Mouse (Mus musculus): ENCODE results near the gene Abcg1.

The Abcg1 gene

DNA sequence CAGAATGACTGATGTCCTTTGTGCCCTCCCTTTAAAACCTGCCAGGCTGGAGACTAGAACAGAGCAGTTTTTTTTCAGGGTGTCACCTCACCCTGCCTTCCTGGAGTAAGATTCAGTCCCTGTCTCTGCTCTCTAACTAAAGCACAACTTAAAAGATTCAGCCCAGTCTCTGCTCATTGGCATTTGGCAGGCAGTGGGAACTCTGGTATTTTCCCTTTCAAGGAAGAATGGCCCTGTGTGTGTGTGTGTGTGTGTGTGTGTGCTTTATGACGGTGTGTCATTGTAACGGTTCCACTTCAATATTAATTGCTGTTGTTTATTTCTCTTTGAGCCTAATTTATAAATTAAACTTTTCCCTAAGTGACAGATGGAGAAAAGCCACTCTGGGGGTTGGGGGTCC lies 14.7 kb upstream of the Abcg1 start:
- DNase-seq (ENCODE audit: low spot score): no peak

DNA sequence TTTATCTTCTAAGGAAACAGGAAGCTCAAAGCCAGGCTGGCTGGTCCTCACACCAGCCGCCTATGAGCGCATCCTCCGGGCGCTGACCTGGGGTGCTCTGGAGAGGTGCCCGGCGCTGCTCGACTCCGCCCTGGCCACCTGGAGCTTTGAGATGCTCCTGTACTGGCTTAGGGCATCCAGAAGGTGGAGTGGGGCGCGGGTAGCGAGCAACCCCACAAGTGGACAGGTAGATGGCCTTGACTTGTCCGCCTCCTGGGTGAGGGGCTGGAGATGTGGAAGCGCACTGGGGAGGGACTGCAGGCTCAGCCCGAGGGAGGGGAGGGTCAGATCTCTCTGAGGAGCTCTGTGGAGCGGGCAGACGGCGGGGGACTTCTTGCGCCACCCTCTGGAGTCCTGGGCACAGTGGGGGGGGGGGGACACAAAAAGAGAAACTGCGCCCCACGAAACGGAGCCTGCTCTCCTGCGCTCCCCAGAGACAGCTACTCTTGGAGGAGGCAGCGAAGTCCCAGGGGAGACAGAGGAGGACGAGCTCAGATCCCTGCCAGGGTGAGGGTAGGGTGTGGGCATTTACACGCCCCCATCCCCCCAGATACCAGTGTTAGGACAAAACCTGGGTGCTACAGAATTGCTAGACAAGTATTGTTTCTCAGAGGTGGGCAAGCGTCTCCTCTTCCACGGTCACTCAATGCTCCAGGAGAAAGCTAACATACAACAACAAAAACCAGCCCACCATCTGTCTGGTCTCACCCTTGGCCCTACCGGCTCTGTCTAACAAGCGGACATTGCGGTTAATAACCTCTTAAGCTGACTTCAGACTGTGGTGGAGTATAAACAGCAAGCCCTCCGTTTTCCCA lies 643 bp downstream of the Abcg1 start:
- DNase-seq (ENCODE audit: low spot score): peak; percentile 46

DNA sequence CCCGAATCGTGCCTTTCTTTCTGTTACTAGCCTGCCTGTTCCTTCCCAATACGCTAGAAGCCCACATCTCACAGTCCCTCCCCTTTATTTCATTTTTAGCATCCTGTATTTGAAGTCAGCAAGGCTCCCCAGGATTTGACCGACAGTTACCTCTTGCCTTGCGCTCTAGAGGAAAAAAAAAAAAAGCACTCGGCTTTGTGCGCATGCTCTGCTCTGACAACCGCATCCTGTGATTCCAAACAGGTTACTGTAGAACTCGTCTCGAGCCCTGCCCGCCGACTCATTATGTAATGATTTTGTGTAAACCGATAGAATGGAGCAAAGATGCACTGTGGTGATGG lies 1.2 kb downstream of the Abcg1 start:
- DNase-seq (ENCODE audit: low spot score): peak; percentile 72

DNA sequence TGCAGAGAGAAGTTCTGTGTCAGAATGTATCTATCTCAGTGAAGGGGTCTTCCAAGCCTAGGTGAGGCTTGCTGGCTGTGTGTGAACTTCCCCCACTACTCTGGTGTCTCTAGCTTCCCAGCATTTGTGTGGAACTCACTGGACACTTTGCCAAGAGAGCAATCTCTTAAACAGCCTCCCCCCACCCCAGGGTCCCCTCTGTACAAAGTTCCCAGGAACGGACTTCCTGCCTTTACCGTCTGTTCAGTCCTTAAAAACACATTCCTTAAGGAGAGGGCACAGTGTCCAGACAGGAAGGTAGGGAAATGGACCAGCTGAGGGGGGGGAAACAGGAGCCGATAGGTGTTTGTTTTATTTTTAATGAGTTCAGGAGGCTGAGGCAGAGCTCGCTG lies 2.7 kb downstream of the Abcg1 start:
- DNase-seq (ENCODE audit: low spot score): no peak

DNA sequence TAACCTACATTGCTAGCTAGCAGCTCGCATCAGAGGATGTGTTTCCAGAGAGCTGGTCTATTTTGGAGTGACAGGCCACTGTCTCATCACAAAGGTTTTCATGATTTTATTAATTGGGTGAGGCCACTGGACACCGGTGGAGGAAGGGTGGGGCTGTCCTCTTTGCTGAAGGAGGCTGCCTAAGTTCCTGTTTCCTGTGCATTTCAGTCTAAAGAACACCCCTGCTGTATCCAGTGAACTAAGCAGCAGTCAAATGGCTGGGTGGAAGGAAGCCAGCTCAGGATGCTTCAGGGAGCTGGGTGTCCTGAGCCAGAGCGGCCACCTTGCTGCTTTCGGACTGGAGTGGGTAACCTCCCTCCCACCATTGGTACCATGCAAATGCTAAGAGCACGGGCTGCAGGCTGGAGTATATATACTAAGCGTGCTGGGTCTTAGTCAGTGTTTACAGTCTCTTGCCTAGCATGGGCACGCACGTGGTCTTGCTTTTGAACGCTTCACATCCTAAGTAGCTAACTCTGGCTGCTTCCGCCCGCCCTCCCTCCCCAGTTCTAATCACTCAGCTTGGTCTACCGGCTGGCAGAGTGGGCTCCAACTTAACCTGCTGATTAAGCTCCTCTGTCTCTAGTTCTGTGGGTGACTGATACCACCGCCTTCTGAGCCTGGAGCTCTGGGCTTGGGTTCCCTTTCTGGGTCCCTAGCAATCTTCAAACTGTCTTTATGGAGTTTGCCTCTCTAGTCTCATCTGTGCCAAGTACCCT lies 3.3 kb downstream of the Abcg1 start:
- no peak for DNase-seq (ENCODE audit: low spot score)

DNA sequence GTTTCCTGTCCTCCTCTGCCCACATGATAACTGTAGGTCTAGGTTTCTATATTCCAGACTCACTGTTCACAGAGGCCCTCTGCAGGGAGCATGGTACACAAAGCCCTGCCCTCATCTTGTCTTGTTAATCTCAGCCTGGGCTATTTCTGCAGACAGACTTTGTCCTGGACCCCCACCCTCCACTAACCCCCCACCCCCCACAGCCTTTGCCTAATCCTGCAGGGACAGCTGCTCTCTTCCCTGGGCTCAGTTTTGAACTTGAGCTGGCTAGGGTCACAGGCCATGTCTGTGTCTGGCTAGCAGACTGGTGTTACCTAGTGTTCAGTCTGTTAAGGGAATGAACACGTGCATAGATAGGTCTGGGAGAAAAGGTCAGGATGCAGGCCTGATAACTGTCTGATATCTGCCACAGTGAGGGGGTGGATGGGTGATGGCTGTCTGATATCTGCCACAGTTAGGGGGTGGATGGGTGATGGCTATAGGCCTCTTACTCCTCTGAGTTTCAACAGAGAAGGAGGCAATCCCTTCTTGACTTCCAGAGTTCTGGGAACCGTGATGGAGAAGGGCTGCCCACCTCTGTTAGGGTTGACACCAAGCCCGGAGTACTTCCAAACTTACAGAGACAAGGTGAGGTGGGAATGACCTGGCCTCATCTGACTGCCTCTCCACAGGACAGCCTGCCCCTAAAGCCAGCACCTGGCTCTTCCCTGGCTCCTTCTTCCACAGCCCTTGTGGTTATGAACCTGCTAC lies 4.0 kb downstream of the Abcg1 start:
- DNase-seq (ENCODE audit: low spot score): no peak

DNA sequence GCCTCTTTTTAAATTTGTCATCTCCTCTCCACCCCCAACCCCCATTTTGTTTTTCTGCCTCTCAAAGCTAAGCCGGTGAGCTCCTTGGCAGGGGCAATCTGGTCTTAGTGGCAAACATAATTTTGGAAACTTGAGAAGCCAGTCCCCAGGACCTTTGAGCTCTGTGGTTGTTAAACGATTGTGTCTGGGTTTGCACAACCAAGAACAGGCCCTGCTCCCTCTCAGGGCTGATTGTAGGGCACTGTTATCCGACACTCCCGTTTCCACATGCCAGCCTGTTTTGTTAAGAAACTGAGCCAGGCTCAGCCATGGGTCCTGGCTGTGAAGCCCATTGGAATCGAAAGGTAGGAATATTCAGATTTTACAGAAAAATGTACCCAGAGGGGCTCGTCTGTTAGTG lies 8.6 kb downstream of the Abcg1 start:
- no peak for DNase-seq (ENCODE audit: low spot score)

DNA sequence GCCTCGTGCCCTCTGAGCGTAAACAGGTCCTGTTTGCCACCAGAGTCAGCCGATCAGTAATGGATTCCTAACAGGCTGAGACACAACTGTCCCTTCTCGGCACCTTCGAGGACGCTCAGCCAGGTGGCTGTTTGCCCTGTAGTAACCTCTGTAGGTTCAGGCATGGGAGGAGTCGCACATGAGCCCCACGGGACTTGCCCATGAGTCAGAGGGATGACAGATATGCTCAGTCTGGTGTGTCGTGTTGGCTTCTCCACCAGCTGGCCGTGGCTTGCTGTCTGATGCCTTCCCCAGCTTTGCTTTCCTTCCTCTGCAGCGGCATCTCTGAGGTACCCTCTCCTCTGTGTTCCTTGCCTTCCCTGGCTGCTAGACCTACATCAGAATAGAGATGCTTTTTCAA lies 9.6 kb downstream of the Abcg1 start:
- DNase-seq (ENCODE audit: low spot score): no peak

DNA sequence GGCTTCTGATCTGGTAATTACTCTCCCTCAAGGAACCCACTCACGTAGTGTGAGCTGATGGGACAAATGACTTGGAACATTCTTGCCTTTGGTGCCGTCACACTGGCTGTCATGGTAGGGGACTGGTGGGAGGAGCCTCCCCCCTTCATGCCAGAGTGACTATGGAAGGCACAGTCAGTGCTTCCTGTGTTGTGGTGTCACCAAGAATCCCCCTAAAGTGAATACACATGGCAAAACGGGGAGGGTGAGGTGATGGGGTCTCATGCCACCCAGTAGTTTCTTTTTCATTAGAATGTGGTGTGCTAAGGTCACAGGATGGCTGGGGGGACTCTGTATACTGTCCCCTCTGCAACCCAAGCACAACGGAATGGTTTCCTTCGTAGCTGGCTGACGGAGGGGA lies 11.6 kb downstream of the Abcg1 start:
- DNase-seq (ENCODE audit: low spot score): no peak

DNA sequence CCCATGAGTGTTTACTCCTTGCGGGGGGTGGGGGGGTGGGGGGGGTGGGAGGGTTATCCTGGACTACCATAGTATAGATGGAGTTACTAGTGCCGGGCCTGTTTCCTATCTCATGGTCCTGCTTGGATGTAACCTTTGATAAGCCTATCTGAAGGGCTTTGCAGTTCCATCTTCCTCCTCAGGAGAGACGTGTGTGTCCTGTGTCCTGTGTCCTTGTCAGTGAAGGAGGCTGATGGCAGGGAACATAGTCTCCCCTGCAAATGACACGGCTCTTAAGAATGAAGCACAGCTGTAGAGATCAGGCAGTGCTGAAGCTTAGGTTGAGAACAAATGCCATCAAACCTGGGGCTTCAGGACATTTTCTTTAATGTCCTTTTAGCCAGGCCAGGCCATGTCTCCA lies 12.4 kb downstream of the Abcg1 start:
- DNase-seq (ENCODE audit: low spot score): no peak

DNA sequence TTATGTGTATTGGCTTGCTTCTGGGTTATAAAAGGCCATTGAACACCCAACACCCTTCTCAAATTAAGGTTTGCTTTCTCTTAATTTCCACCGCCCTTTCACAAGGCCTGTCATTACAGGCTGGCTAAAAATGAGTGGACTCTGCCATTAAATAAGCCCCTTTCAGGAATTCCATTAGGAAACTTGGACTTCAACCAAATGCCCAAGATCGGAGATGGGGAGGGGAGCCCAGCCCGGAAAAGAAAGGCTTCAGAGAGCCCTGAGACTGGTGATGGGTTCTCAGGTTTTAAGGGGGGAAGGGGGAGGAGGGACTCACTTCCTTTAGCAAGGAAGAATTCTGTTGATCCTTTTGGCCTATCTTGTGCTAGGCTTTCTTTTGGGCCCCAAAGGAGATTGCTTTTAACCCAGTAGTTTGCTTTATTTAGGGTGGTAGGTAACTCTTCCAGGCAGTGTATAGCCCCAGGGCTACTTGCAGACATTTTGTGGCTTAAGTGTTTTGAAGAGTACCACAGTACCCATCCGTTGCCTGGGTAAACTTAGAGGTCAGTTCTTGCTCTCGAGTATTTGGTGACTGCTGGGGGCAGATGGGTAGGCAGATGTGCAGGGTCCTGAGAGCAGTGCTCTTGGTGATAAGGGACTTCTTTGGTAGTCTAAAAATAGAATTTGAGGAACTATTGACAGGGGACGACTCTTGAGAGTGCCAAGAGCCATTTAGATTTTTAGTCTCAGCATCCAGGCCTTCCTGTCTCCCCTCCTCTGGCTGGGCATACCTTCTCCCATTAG lies 13.1 kb downstream of the Abcg1 start:
- DNase-seq (ENCODE audit: low spot score): no peak

DNA sequence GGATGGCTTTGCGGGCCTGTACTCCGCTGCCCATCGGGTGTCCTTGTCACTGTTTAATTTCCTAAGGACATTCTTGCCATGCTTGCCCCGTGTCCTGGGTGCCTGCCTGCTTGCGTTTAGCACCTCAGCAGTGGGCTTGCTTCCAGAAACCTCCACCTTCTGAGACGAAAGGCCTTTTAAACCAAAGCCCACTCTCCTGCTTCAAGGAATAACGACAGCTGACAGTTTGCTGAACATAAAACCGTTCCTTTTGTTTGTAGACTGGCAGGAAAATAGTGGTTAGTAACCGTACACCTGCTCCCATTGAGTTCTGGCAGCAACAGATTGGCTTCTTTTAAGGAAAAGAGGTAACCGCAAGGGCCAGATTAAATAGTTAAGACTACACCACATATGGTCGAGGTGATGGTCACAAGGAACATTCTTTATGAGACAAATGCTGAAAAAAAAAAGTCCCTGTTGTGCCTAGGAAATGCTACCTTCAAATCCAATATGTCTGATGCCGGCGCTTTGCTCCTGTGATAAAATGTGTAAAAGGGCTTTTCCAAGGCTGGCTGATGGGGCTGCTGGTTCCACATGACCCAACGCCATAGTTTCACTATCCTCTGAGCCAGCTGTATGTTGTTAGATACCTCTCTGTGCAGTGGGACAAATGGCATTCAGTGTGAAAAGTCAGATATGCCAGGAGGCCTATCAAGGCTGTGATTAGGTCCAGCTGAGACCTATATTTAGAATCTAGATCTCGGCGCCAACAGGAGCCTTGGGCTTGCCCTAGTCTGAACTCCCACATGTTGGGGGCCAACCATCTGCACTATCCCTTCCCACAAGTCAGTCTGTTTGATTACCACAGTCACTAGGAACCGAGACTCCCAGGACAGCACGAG lies 14.2 kb downstream of the Abcg1 start:
- DNase-seq (ENCODE audit: low spot score): no peak

DNA sequence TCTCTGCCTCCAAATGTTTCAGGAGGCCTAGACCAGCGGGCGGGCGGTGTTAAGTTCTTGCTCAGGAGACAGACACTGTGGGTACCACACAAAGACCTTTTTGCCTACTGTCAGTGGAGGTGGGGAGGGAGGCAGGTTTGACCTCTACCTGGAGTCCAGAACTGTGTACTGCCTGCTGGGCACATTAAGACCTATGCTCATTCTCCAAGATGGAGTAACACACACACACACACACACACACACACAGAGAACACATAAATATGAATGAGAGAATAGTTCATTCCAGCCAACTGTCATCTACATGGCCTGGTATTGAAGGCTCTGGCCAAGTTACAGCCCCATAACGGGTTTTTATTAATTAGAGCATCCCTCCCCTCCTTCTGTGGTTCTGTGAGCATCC lies 15.4 kb downstream of the Abcg1 start:
- no peak for DNase-seq (ENCODE audit: low spot score)

DNA sequence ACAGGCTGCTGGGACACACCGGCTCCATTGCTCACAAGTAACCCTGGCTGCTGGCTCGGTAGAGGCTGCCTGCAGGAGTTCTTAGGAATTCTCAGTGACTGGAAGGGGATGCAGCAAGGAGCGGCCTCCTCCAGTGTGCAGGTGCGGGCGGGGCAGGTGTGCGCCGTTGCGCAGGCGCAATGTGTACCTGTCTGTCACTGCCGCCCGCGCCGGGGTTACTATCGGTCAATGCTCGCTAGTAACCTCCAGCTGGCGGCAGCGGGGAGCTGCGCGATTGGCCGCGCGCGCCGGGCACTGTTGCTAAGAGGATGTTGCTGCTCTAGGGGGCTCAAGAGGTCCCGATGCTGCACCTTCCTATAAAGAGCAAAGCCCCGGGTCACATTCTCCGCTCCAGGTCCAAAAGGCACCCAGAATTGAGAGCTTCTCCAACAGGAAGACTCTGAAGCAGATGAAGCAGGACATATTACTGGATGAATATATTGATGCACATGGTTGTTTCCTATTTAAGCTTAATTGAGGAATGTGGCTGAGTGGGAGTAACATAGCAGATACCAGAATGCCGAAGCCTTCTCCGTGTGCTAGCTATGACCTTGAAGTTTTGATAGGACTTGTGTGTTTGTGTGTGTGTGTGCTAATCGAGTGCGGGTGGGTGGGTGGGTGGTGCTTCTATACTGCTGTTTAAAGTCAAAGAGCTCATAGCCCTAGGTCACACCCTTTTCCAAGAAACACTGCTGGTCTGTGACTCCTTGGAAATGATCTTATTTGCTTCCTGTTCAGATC lies 16.0 kb downstream of the Abcg1 start:
- peak; percentile 87 for DNase-seq (ENCODE audit: low spot score)

DNA sequence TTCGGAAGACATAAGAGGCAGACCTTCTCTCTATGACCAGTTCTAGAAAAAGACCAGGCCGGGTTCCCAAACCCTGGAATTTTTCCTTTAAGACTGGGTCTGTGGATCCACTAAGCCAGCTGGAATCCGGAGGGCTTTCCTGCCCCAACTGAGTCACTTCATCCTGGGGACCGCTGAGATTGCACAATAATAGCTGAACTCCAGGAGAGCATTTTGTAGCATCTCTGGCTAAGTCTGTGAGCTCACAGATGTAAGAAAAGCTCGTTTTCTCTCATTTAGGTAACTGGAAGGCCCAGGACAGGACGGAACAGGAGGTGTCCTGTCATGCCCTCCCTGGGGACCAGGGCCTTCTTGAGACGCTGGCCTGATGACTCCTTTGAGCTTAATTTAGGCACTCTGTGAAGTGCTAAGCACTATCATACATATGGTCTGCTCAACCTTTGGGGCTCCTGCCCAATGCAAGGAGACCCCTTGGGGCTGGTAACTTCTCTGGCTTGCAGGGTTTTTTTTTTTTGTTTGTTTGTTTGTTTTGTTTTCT lies 16.6 kb downstream of the Abcg1 start:
- DNase-seq (ENCODE audit: low spot score): no peak

DNA sequence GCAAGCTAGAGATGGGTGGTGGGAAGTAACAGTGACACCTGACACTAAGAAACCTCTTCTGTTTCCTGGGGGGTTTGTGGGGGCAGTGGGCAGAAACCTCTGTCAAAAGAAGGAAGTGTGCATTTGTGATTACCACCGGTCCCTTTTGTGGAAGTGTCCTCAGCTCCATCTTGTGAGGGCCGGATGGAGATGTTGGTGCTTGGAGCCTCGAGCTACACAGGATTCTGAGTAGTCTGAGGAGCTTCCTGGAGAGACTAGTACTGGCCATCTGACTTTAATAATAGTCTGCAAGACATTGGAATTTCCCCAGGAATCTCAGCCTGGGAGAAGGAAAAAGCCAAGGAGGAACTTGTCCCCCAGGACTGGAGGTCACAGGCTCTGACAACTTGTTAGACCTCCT lies 17.2 kb downstream of the Abcg1 start:
- DNase-seq (ENCODE audit: low spot score): peak; percentile 54

DNA sequence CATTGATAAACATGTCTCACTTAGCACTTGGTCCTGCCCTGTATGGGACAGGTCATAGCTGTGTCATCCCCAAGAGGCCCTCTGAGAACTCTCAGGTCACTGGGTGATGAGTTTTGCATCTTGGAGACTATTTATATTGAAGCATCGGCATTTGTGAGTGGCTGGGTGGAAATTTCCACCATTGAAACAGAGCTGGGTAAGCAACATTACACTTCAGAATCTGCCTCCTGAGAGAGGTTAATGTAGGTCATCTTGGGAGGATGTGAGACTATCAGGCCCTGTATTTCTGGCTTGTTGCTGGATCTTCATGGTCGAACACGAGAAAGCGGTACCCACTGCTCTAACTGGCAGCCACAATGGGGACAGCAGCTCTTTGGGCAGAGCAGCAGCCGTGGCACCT lies 18.0 kb downstream of the Abcg1 start:
- DNase-seq (ENCODE audit: low spot score): no peak

DNA sequence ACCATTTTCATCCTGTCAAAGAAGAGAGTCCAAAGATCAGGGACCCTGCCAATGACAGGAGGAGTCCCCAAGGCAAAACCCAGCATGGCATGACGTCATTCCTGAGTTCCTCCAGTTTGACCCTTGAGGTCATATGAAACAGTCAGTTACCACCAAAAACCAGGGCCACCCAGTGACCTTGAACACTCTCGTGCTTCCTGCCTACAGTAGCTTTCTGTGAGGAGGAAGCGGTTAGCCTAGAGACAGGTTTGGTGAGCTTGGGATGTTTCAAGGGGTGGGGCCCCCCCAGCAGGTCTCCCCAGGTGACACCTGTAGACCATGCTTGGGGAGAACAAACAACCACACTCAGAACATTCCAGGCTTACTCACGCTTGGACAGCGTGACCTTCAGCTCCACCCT lies 20.1 kb downstream of the Abcg1 start:
- no peak for DNase-seq (ENCODE audit: low spot score)

DNA sequence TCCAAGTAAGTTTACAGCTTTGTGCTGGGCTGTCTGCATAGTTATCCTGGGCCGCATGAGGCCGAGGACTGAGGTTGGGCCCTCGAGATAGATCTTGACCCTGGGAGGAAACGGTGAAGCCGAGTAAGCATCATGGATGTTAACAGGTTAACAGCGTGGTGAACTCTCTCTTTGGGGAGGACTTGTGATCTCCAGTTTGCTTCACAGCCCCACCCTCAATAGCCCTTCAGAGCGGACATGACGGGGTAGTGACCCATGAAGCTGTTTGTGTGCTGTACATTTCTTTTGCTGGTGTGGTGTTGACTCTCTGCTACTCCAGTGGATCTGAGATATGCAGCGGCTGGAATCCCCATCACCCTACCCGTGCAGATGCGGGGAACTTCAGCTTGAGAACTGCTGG lies 21.1 kb downstream of the Abcg1 start:
- no peak for DNase-seq (ENCODE audit: low spot score)
